Mouse (Mus musculus) brain, embryonic 14.5 days (tissue): ENCODE measurements around the gene Acp6.
"Not testable (repeated sequence)": the region's sequence is repeated elsewhere in the genome, so short reads cannot be mapped to it uniquely, and the experiment has no call there.

ENCODE experiments used
- CTCF ChIP-seq: fragments of 200-500 bp; IDR thresholded peaks from 2 replicates; pipeline ENCODE4 v1.5.1; 2012; ENCODE audit warnings: inconsistent platforms, mild to moderate bottlenecking, moderate library complexity, borderline replicate concordance; ENCODE audit not compliant: insufficient read depth, insufficient read length; ENCODE audit errors: extremely low read depth
- POLR2A ChIP-seq: fragments of 200-500 bp; IDR thresholded peaks from 2 replicates; pipeline ENCODE4 v1.6.1; 2012; ENCODE audit warnings: mild to moderate bottlenecking, inconsistent platforms, borderline replicate concordance; ENCODE audit not compliant: poor library complexity, insufficient read depth, insufficient read length, severe bottlenecking; ENCODE audit errors: extremely low read depth

DNA sequence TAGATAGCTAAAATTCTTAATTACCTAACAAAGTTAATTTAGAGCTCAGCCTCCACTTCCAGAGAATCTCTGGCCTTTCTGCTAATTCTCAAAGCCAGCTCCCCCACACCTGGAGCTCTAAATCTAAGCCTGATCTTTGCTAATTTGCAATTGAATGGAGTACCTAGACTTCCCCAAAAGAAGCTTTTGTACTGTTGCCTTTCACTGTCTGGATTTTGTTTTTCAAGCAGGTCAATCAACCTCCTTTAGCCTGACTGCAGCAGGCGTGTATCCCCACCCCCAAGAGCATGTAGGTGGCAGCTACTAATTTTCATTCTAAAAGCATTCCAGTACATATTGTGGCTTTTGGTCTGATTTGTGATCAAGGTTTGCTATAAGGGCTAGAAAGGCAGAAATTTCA is 20.9 kb upstream of the Acp6 start:
- not testable (repeated sequence) for TF ChIP-seq CTCF, POLR2A
